Mouse (Mus musculus) kidney, postnatal 14 days (tissue): ENCODE measurements at regions not wholly inside any gene's neighbourhood (a gene's known extent, or its start where the extent isn't known, plus 50 kb on each side); places are given as distances from the start of the nearest gene placed in this dataset.

Experiments
- DNase-seq: peaks from one replicate; pipeline ENCODE4 v3.0.0; 2022; ENCODE audit warnings: mixed read lengths

GRCm38 (mm10) chr6:100475341-100475955 is 188.2 kb upstream of the Rybp start:
- no peak for DNase-seq

- no peak for DNase-seq
These were observed 187.0 kb upstream of the Rybp start for GRCm38 (mm10) chr6:100474326-100474725.

GRCm38 (mm10) chr6:100470071-100470470 is 182.8 kb upstream of the Rybp start:
- no peak for DNase-seq

GRCm38 (mm10) chr6:100462757-100463156 is 175.5 kb upstream of the Rybp start:
- no peak for DNase-seq

- no peak for DNase-seq
These were observed 166.1 kb upstream of the Rybp start for GRCm38 (mm10) chr6:100453401-100453800.

GRCm38 (mm10) chr6:100452097-100453002 is 165.1 kb upstream of the Rybp start:
- DNase-seq: no peak

- no peak for DNase-seq
These were observed 162.8 kb upstream of the Rybp start for GRCm38 (mm10) chr6:100450108-100450507.

- no peak for DNase-seq
These were observed 161.8 kb upstream of the Rybp start for GRCm38 (mm10) chr6:100449087-100449486.

- no peak for DNase-seq
These were observed 159.9 kb upstream of the Rybp start for GRCm38 (mm10) chr6:100447211-100447610.

GRCm38 (mm10) chr6:100446804-100447203 is 159.5 kb upstream of the Rybp start:
- no peak for DNase-seq

- no peak for DNase-seq
These were observed 151.9 kb upstream of the Rybp start for GRCm38 (mm10) chr6:100439071-100439737.

- peak; percentile 21 for DNase-seq
These were observed 151.3 kb upstream of the Rybp start for GRCm38 (mm10) chr6:100438511-100438991.

- DNase-seq: no peak
These were observed 150.7 kb upstream of the Rybp start for GRCm38 (mm10) chr6:100437980-100438379.

- DNase-seq: no peak
These were observed 149.2 kb upstream of the Rybp start for GRCm38 (mm10) chr6:100436507-100436906.

- no peak for DNase-seq
These were observed 147.9 kb upstream of the Rybp start for GRCm38 (mm10) chr6:100435222-100435621.

- no peak for DNase-seq
These were observed 146.2 kb upstream of the Rybp start for GRCm38 (mm10) chr6:100433534-100433867.

GRCm38 (mm10) chr6:100432688-100433533 is 145.6 kb upstream of the Rybp start:
- DNase-seq: no peak

GRCm38 (mm10) chr6:100430286-100430685 is 143.0 kb upstream of the Rybp start:
- DNase-seq: no peak

- DNase-seq: no peak
These were observed 142.2 kb upstream of the Rybp start for GRCm38 (mm10) chr6:100429511-100429910.

- no peak for DNase-seq
These were observed 141.5 kb upstream of the Rybp start for GRCm38 (mm10) chr6:100428759-100429158.

- DNase-seq: no peak
These were observed 138.3 kb upstream of the Rybp start for GRCm38 (mm10) chr6:100425551-100425950.

- DNase-seq: peak; percentile 10
These were observed 137.6 kb upstream of the Rybp start for GRCm38 (mm10) chr6:100424788-100425403.
